Mouse (Mus musculus) frontal cortex, postnatal 10 days (tissue): ENCODE measurements around the gene Mmachc.
A peak's percentile ranks its signal among the peaks of the same experiment; 100 is the strongest.

Experiments
- DNase-seq, 2 experiments: peaks; one replicate each; pipeline ENCODE4 v3.0.0; 2022; ENCODE audit warnings: low spot score in 2 of 2, mixed read lengths in 1 of 2

Gene Mmachc

GRCm38 (mm10) chr4:116708201-116708764, at the start of gene Mmachc, which contains the start of gene Ccdc163:
Mmachc (minus strand) TSS chr4:116708406.
Ccdc163 (plus strand) TSS chr4:116708509.
- peak; percentile 91 to 94 for DNase-seq

GRCm38 (mm10) chr4:116749750-116750149, 41.5 kb upstream of the Mmachc start:
- DNase-seq, result no peak

DNA sequence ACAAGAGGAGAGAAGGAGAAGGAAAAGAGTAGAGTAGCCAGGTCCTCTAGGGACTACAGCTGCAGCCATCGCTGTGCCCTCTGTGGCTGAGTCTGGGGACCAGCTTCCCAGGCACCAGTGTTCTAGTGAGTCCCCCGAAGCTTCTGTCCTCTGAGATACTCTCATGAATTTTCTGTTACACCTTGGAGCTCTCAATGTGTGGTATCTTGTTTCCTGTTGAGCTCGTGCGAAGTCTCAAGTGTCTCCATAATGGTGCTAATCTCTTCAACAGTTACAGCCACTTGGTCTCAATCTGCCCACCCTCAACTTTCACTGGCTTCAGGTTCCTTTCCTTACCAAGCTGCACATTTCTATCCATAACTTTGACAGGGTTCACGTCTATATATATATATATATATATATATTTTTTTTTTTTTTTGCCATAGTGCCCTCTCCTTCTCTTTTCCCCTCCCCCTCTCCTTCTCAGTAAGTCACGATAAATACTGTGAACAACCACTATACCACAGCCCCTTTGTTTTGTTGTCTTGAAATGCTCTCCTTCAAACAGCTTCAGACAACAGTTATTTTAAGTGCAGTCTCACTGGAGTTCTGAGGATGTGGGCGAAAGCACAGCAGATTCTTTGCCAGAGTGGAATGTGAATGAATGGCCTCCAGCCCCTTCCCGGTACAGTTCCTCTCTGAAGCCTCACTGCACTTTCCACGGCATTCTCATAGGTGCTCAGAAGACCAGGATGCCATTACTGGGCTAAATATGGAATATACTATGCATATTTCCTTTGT, 31.0 kb upstream of the Mmachc start:
- DNase-seq, result no peak

DNA sequence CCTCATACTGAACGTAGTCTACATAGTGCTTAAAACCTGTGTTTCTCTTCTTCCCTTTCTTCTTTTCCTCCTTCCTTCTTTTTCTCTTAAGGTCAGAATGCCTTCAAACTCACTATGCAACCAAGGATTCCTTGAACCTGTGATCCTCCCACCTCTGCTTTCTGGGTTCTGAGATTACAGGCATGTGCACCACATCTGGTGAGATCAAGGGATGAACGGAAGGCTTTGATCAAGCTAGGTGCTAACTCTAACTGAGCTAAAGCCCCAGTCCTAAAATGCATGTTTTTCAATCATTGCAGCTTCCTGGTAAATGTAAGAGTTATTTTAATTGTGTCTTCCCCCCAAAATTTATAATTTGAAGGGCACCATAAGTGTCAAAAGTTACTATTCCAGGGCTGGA, 26.8 kb upstream of the Mmachc start:
- DNase-seq, result no peak

DNA sequence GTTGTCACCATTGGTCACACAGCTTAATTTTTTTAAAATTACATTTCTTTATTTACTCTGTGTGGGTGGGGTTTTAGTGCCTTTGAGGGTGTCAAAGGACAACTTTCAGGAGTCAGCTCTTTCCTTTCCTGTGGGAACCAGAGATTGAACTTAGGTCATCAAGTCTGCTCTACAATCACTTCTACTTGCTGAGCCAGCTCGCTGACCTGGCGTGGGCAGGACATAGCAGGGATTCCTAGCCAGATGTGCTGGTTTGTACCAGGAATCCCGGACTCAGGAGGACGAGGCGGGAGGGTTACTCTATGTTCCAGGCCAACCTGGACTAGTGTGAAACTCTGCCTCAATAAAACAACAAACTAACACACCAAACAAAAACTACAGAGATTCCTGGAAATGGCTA, 24.1 kb upstream of the Mmachc start:
- DNase-seq, result no peak

DNA sequence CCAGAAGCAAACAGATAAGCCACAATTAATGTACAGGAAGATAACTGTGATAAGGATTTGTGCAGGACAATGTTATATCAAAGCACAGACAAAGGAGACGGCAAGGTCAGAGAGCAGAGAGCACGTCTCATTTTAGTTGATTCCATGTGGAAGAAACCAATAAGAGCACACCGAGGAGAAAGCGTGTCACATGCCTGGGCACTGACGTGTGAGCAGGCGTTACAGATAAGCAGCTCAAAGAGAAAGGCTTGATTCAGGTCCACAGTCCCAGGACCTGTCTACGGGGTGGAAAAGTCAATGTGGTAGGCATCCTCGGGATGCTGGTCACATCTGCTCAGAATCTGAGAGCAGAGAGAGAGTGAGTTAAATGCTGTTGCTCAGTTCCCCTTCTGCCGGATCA, 22.9 kb upstream of the Mmachc start:
- no peak for DNase-seq

DNA sequence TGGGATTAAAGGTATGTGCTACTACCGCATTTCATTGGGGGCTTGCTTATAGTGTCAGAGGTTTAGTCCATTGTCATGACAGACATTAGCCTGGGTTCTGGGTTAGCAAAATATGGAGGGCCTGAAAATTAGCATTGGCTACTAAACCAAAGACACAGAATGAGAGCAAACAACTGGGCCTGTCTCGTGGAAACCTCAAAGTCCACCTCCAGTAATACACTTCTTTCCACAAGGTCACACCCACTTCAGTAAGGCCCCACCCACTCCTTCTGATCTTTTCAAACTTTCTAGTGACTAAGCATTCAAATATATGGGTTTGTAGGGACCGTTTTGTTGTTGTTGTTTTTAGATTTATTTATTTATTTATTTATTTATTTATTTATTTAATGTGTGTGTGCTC, 21.3 kb upstream of the Mmachc start:
- no peak for DNase-seq

GRCm38 (mm10) chr4:116727401-116727800, 19.2 kb upstream of the Mmachc start:
- no peak for DNase-seq

DNA sequence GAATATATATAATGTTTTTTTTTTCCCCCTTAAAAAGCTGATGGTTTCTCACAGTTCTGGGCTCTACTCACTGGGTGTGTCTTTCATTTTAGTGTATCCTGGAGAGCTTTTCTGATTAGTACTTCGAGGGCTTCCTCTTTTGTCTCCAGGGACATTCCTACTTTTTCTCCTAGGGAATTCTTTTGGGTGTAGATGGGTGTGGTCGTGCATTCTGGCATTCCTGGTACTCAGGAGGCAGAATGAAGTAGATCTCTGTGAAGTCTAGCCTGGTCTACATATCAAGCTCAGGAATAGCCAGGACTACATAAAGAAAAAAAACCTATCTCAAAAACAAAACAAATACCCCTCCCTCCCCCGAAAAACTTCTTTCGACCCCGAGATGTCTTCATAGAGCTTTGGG, 17.2 kb upstream of the Mmachc start:
- DNase-seq, result no peak

DNA sequence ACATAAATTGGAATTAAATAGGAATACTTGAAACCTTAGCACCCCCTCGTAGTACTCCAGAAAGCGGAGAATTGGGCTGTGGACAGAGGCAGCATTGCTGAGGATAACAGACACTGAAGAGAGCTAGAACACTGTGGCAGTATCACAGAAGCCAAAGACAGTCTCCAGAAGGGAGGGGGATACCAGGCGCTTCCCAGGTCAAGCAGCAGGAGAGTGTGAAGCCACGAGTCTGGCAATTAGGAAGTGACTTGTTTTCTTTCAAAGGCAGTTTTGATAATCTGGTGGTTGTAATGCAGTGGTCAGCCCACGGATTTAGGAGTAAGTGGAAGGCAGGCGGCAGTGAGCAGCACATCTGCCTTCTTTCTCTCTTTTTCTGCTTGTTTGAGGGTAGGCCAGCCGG, 14.0 kb upstream of the Mmachc start:
- DNase-seq, result no peak

- no peak for DNase-seq
Observed at GRCm38 (mm10) chr4:116721098-116721628, 13.0 kb upstream of the Mmachc start.

GRCm38 (mm10) chr4:116720343-116721097, 12.3 kb upstream of the Mmachc start, which contains the start of gene Tesk2:
Tesk2 (plus strand) TSS chr4:116720948.
- DNase-seq, result peak; percentile 90 to 94

DNA sequence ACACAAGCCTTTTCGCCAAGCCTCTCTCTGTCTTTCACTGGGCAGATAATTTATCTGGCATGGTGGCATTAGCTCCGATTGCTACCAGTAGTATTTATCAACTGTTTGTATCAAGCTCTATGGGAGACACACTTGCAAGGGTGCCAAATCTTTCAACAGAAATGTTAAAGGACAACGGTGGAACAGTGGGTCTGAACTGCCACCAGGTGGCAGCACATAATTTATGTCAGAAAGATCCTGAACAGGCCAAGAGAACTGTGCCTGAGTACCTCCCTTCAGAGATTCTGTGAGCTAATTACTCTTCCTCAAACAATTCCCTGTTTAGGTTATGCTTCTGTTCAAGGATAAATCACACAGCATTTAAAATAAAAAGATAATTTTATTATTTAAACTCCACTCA, 11.2 kb upstream of the Mmachc start:
- DNase-seq, result peak; percentile 35 to 54

- no peak for DNase-seq
Observed at GRCm38 (mm10) chr4:116712536-116712935, 4.3 kb upstream of the Mmachc start.

GRCm38 (mm10) chr4:116710154-116710553, 1.9 kb upstream of the Mmachc start:
- DNase-seq, result no peak

- peak in 1 of 2 experiments; percentile 13 for DNase-seq
Observed at GRCm38 (mm10) chr4:116708791-116709390, 685 bp upstream of the Mmachc start.

- peak; percentile 21 to 24 for DNase-seq
Observed at GRCm38 (mm10) chr4:116707666-116708065, 540 bp downstream of the Mmachc start.

- DNase-seq, result peak; percentile 33 to 56
Observed at GRCm38 (mm10) chr4:116703804-116704203, 4.4 kb downstream of the Mmachc start.

DNA sequence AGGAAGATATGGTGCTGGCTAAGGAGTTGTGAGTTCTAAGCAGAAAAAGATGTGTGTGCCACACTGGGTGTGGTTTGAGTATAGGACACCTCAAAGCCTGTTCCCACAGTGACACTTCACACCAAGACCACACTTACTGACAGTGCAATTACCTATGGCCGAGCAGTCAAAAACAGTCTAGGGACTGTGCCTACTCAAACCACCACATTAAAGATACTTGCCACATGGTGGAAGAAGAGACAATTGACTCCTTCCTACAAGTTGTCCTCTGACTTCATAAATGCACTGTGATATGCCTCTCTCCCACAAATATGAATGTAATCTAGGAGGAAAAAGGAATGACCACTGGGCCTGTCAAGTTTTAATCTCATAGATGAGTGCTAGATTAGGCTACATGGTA, 7.2 kb downstream of the Mmachc start:
- DNase-seq, result no peak

GRCm38 (mm10) chr4:116698693-116699342, 9.4 kb downstream of the Mmachc start:
- no peak for DNase-seq

DNA sequence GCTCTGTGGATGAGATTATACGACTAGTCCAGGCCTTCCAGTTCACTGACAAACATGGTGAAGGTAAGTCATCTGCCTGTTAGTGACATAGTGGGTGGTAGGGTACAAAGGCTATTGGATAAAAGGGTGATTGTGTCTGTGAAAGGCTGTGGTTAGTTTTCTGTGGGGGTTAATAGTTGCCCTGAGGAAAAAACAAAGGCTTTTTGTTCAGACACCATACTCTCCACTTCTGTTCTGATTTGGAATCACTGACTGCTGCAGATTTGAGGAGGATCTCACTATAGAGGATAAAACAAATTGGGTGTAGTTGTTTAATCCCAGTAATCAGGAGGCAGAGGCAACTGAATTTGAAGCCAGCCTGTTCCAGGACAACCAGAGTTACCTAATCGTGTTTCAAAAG, 14.4 kb downstream of the Mmachc start:
- DNase-seq, result no peak
